Mouse (Mus musculus) CD8-positive naive resting alpha-beta T cell, adult 2 months (primary cell): ENCODE results near the gene Ctdspl2.

Source experiments
- DNase-seq, 2 experiments: peaks; one replicate each; pipeline ENCODE4 v3.0.0; 2022; ENCODE audit warnings: low read depth in 2 of 2, low spot score in 2 of 2

Ctdspl2 gene

DNA sequence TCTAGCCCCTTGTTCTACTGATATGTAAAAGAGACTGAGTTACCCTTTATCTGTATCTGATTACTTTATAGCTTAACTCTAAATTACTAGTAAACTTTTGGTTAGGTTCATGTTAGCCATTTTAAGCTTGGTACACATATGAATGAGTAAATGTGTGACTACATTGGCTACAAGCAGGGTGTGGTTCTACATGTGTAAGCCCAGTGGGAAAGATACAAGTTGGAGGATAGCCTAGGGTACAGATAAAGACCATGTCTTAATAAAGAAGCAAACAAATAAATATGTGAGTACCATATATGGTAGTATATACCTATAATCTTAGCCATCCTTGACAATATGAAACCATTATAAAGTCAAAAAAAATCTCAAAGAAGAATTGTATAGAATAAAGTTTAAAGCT, 88.1 kb downstream of the Ctdspl2 start:
- no peak for DNase-seq

DNA sequence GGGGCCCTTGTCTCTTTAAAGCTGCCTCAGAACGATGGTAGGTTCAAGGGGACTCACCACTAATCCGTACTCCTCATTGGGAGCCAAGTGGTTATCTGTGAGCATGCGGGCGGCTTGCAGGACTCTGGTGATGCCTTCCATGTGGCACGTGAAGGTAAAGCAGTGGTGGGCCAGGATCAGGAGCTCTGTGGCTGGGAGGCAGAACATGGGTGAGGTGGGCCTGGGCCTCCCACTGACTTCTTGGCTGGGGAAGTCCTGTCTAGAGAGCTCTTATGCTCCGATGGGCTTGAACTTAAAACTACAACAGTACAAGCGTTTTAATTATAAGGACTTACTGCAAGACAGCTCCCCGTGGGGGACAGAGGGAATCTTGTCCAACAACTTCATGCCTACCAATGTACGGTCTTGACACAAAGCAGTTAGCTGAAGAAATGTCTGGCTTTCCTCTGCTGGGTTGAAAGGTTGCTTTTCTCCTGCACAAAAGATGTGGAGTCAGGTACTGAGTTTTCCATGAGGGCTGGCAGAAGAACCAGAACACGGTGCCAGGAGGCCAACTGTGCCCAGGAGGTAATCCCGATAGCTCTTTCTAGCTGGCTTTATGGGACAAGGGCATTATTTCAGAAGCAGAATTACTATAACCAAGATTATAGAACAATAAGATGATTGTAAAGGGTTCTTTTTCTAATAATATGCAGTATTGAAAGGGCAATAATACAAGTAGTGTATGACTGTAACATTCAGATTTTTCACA, 103.7 kb downstream of the Ctdspl2 start:
- DNase-seq: no peak
